Mouse (Mus musculus): Measurements from ENCODE around the gene a.

Gene a

GRCm38 (mm10) chr2:154782856-154783650 is 8.1 kb upstream of the a start:
- no peak for DNase-seq (ENCODE audit: low spot score in 2 of 2)

- no peak for DNase-seq (ENCODE audit: low spot score in 2 of 2)
These were observed 5.9 kb upstream of the a start for GRCm38 (mm10) chr2:154785284-154785683.

- DNase-seq (ENCODE audit: low spot score in 2 of 2) = no peak
These were observed 5.0 kb upstream of the a start for GRCm38 (mm10) chr2:154786187-154786586.

- no peak for DNase-seq (ENCODE audit: low spot score in 2 of 2)
These were observed 4.4 kb upstream of the a start for GRCm38 (mm10) chr2:154786776-154787175.

GRCm38 (mm10) chr2:154789381-154789780 is 1.8 kb upstream of the a start:
- no peak for DNase-seq (ENCODE audit: low spot score in 2 of 2)

- DNase-seq (ENCODE audit: low spot score in 2 of 2) = no peak
These were observed 1.1 kb upstream of the a start for GRCm38 (mm10) chr2:154789977-154790655.

GRCm38 (mm10) chr2:154791661-154792642 is 750 bp downstream of the a start:
- DNase-seq (ENCODE audit: low spot score in 2 of 2) = peak; percentile 71 to 83

- no peak for DNase-seq (ENCODE audit: low spot score in 2 of 2)
These were observed 12.2 kb downstream of the a start for GRCm38 (mm10) chr2:154803372-154803771.

- DNase-seq (ENCODE audit: low spot score in 2 of 2) = no peak
These were observed 12.6 kb downstream of the a start for GRCm38 (mm10) chr2:154803845-154804244.

GRCm38 (mm10) chr2:154807689-154808088 is 16.5 kb downstream of the a start:
- no peak for DNase-seq (ENCODE audit: low spot score in 2 of 2)

- DNase-seq (ENCODE audit: low spot score in 2 of 2) = no peak
These were observed 18.0 kb downstream of the a start for GRCm38 (mm10) chr2:154809107-154809762.

- DNase-seq (ENCODE audit: low spot score in 2 of 2) = no peak
These were observed 19.6 kb downstream of the a start for GRCm38 (mm10) chr2:154810821-154811220.

- DNase-seq (ENCODE audit: low spot score in 2 of 2) = no peak
These were observed 22.2 kb downstream of the a start for GRCm38 (mm10) chr2:154813426-154813825.

GRCm38 (mm10) chr2:154817089-154817488 is 25.9 kb downstream of the a start:
- DNase-seq (ENCODE audit: low spot score in 2 of 2) = no peak

GRCm38 (mm10) chr2:154817788-154818187 is 26.6 kb downstream of the a start:
- DNase-seq (ENCODE audit: low spot score in 2 of 2) = no peak

GRCm38 (mm10) chr2:154818599-154818998 is 27.4 kb downstream of the a start:
- no peak for DNase-seq (ENCODE audit: low spot score in 2 of 2)

- DNase-seq (ENCODE audit: low spot score in 2 of 2) = no peak
These were observed 29.1 kb downstream of the a start for GRCm38 (mm10) chr2:154820346-154820745.

GRCm38 (mm10) chr2:154826054-154826538 is 34.9 kb downstream of the a start:
- DNase-seq (ENCODE audit: low spot score in 2 of 2) = no peak

- no peak for DNase-seq (ENCODE audit: low spot score in 2 of 2)
These were observed 36.3 kb downstream of the a start for GRCm38 (mm10) chr2:154827521-154827920.

- DNase-seq (ENCODE audit: low spot score in 2 of 2) = no peak
These were observed 41.3 kb downstream of the a start for GRCm38 (mm10) chr2:154832471-154832870.

GRCm38 (mm10) chr2:154834149-154834865 is 43.1 kb downstream of the a start:
- DNase-seq (ENCODE audit: low spot score in 2 of 2) = no peak

Measured in urinary bladder, adult 18-20 months (tissue).